Mouse (Mus musculus) brain, embryonic 14.5 days (tissue): ENCODE data around the gene Itga1.
A peak's percentile ranks its signal among the peaks of the same experiment; 100 is the strongest.

Experiments used
- CTCF ChIP-seq: fragments of 200-500 bp; IDR thresholded peaks from 2 replicates; pipeline ENCODE4 v1.5.1; 2012; ENCODE audit warnings: inconsistent platforms, mild to moderate bottlenecking, moderate library complexity, borderline replicate concordance; ENCODE audit not compliant: insufficient read depth, insufficient read length; ENCODE audit errors: extremely low read depth
- POLR2A ChIP-seq: fragments of 200-500 bp; IDR thresholded peaks from 2 replicates; pipeline ENCODE4 v1.6.1; 2012; ENCODE audit warnings: mild to moderate bottlenecking, inconsistent platforms, borderline replicate concordance; ENCODE audit not compliant: poor library complexity, insufficient read depth, insufficient read length, severe bottlenecking; ENCODE audit errors: extremely low read depth

DNA sequence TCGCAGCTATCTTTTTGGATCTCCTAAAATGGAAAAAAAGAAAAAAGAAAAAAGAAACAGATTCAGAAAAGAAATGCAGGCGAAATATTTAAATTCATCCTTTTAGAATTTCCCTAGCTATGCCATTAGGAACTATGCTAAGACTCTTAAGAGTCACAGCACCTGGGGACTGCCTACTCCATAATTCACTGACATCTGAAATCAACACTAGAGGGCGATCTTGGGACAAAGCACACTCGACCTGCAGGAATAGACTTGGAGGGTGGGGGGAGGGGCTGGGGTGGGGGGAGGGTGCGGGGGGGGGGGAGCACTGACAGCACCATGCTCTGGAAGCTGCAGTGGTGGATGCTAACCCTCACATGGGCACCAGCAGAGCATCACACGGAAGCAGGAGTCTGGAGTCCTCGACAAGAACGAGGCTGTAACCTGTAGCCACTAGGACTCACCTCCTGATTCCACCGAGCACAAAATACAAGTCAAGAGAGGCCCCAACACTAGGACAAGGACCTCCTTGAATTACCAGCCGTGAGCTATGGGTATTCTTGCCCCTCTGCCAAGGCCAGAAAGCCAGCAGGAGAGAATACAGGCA is 120.8 kb downstream of the Itga1 start:
- TF ChIP-seq CTCF (peak; percentile 36; the same call in 1 of the 2 replicates), POLR2A (no peak)
